Mouse (Mus musculus) cerebellum, postnatal 25 days (tissue): Measurements from ENCODE around the gene Slx4ip.
A peak's percentile ranks its signal among the peaks of the same experiment; 100 is the strongest.
"Not testable (repeated sequence)": the region's sequence is repeated elsewhere in the genome, so short reads cannot be mapped to it uniquely, and the experiment has no call there.

Source experiments
- DNase-seq, 2 experiments: peaks; one replicate each; pipeline ENCODE4 v3.0.0; 2021; ENCODE audit warnings: mixed read lengths in 2 of 2

Gene Slx4ip

GRCm38 (mm10) chr2:136891068-136891950 lies at the start of gene Slx4ip, which contains the start of the genes AL731706.1 and Mkks:
Slx4ip (plus strand) TSS chr2:136891218.
AL731706.1 (minus strand) TSS chr2:136891389.
Mkks (minus strand) TSS chr2:136891389.
- peak; percentile 99 for DNase-seq

GRCm38 (mm10) chr2:136850366-136850765 lies 40.7 kb upstream of the Slx4ip start:
- no peak for DNase-seq

- DNase-seq, result no peak
These were observed 36.3 kb upstream of the Slx4ip start for GRCm38 (mm10) chr2:136854543-136855388.

- no peak for DNase-seq
These were observed 5.4 kb upstream of the Slx4ip start, which contains the start of gene AL731706.2 for GRCm38 (mm10) chr2:136885579-136885978. AL731706.2 (minus strand) TSS chr2:136885679.

GRCm38 (mm10) chr2:136886846-136887245 lies 4.2 kb upstream of the Slx4ip start:
- DNase-seq, result peak; percentile 36 to 69

GRCm38 (mm10) chr2:136890716-136891067 lies 326 bp upstream of the Slx4ip start:
- not testable (repeated sequence) for DNase-seq

GRCm38 (mm10) chr2:136891951-136892371 lies 943 bp downstream of the Slx4ip start:
- DNase-seq, result peak; percentile 96

GRCm38 (mm10) chr2:136894494-136894893 lies 3.5 kb downstream of the Slx4ip start:
- DNase-seq, result no peak

- DNase-seq, result no peak
These were observed 5.1 kb downstream of the Slx4ip start for GRCm38 (mm10) chr2:136896131-136896530.

GRCm38 (mm10) chr2:136908596-136908995 lies 17.6 kb downstream of the Slx4ip start:
- peak in 1 of 2 experiments; percentile 52 for DNase-seq

GRCm38 (mm10) chr2:136909298-136909697 lies 18.3 kb downstream of the Slx4ip start:
- DNase-seq, result no peak

- DNase-seq, result no peak
These were observed 21.0 kb downstream of the Slx4ip start for GRCm38 (mm10) chr2:136911958-136912411.

GRCm38 (mm10) chr2:136913021-136913420 lies 22.0 kb downstream of the Slx4ip start:
- no peak for DNase-seq

GRCm38 (mm10) chr2:136914334-136914902 lies 23.4 kb downstream of the Slx4ip start:
- DNase-seq, result no peak

GRCm38 (mm10) chr2:136919433-136919832 lies 28.4 kb downstream of the Slx4ip start:
- DNase-seq, result no peak

GRCm38 (mm10) chr2:136920257-136920993 lies 29.4 kb downstream of the Slx4ip start:
- no peak for DNase-seq

- DNase-seq, result peak in 1 of 2 experiments; percentile 17
These were observed 30.0 kb downstream of the Slx4ip start for GRCm38 (mm10) chr2:136921003-136921408.

- DNase-seq, result no peak
These were observed 45.6 kb downstream of the Slx4ip start for GRCm38 (mm10) chr2:136936391-136937288.

GRCm38 (mm10) chr2:136938249-136938648 lies 47.2 kb downstream of the Slx4ip start:
- DNase-seq, result no peak

GRCm38 (mm10) chr2:136946297-136946696 lies 55.3 kb downstream of the Slx4ip start:
- DNase-seq, result no peak

- no peak for DNase-seq
These were observed 56.5 kb downstream of the Slx4ip start for GRCm38 (mm10) chr2:136947500-136947899.
